Mouse (Mus musculus) c-Kit-positive CD71-positive TER-119-positive erythroid progenitor cells, embryonic 14.5 days (primary cell): ENCODE measurements around the gene Fpr-rs4.
"Not testable (repeated sequence)": the region's sequence is repeated elsewhere in the genome, so short reads cannot be mapped to it uniquely, and the experiment has no call there.

ENCODE experiments used
- DNase-seq: peaks from one replicate; pipeline ENCODE4 v3.0.0-alpha.2; 2013; ENCODE audit warnings: low spot score

Fpr-rs4 gene

GRCm38 (mm10) chr17:18021433-18021832 is at the start of gene Fpr-rs4:
Gene Fpr-rs4 (plus strand): TSS chr17:18021733.
- DNase-seq: no peak

GRCm38 (mm10) chr17:17973443-17973842 is 48.1 kb upstream of the Fpr-rs4 start:
- no peak for DNase-seq

- not testable (repeated sequence) for DNase-seq
Observed at GRCm38 (mm10) chr17:17981232-17981631, 40.3 kb upstream of the Fpr-rs4 start.

- DNase-seq: no peak
Observed at GRCm38 (mm10) chr17:18004752-18005151, 16.8 kb upstream of the Fpr-rs4 start.

- no peak for DNase-seq
Observed at GRCm38 (mm10) chr17:18049124-18049523, 27.6 kb downstream of the Fpr-rs4 start, which contains the start of gene Vmn2r124. Gene Vmn2r124 (plus strand): TSS chr17:18049424.
